Mouse (Mus musculus): ENCODE data around the gene Supt16. TPM values are rescaled to one million over a fixed set of nuclear protein-coding genes. Genes with fewer than 3 reads are reported as not detected.

The Supt16 gene
- total and polyA plus RNA-seq, 2 experiments from 2014 or later, result 10.2 to 14.4 TPM

DNA sequence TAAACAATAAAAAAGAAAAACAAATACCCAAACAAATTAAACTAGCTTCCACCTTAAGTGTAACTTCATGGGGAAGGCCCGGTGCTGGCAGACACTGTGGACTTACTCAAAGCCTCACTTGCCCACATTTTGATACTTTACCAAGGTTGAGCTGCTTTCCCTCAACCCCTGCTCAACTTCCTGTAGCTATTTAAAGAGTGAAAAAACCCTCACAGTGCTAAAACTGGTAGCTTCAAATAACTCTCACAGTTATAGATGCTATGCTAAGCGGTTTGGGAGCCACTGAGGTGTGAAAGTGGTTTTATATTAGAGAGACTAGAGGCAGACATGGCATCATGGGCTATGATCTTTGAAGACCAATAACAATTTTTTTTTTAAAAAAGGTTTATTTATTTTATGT is 30.6 kb downstream of the Supt16 start:
- H3K4me1 ChIP-seq (ENCODE audit: control insufficient read depth, insufficient read depth), result no peaks in the 10 kb centered on the region
- no peak overlapping the region for H3K4me3 ChIP-seq (ENCODE audit: low read depth, low read length)
- no peak overlapping the region for H3K27ac ChIP-seq (ENCODE audit: low read depth)
- no peak overlapping the region for H3K4me2 ChIP-seq (ENCODE audit: low read depth, low read length)
- TF ChIP-seq CTCF (IDR thresholded peaks at IDR 0.05; ENCODE audit: low read depth) (no peak), EP300 (IDR thresholded peaks at IDR 0.05; ENCODE audit: low read depth) (no peak)
- H3K9me3 ChIP-seq (replicated peaks; ENCODE audit: control insufficient read depth, low read length), result no peaks in the 10 kb centered on the region
- H3K27me3 ChIP-seq (ENCODE audit: control insufficient read depth, insufficient read depth, low read length), result no peaks in the 10 kb centered on the region
- H3K36me3 ChIP-seq (replicated peaks; ENCODE audit: control insufficient read depth, insufficient read depth, low read length), result peaks cover 70% of the 10 kb centered on the region
- 83% methylated on average over 2 of the region's 2 CpGs for WGBS
- DNase-seq (ENCODE audit: low spot score) (no peak), ATAC-seq (ENCODE audit: insufficient read depth, low read depth) (no peak)
- H3K9ac ChIP-seq (replicated peaks; ENCODE audit: low read depth, low read length), result no peak overlapping the region

DNA sequence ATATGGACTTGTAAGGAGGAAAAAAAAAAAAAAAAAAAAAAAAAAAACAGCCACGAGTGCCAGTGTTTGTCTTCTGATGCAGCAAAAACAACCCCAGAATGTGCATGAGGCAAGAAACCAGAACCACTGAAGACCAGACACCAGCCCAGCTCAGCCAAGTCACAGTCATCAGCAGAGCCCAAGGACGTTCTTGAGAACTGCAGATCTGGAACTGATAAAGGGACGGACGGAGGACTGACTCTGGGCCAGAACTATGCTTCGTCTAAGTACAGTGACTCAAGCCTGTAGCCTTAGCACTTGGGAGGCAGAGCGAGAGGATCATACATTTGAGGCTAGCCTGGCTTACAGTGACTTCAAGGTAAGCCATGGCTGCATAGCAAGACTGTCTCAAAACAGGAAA is 36.3 kb downstream of the Supt16 start:
- Histone ChIP-seq H3K36me3 (replicated peaks; ENCODE audit: control insufficient read depth, insufficient read depth, low read length) (peaks cover 67% of the 10 kb centered on the region), H3K27ac (ENCODE audit: low read depth) (no peak overlapping the region), H3K9me3 (replicated peaks; ENCODE audit: control insufficient read depth, low read length) (no peaks in the 10 kb centered on the region), H3K9ac (replicated peaks; ENCODE audit: low read depth, low read length) (no peak overlapping the region), H3K4me1 (ENCODE audit: control insufficient read depth, insufficient read depth) (no peaks in the 10 kb centered on the region), H3K4me3 (ENCODE audit: low read depth, low read length) (no peak overlapping the region), H3K27me3 (ENCODE audit: control insufficient read depth, insufficient read depth, low read length) (no peaks in the 10 kb centered on the region), H3K4me2 (ENCODE audit: low read depth, low read length) (no peak overlapping the region)
- TF ChIP-seq EP300 (IDR thresholded peaks at IDR 0.05; ENCODE audit: low read depth) (no peak), CTCF (IDR thresholded peaks at IDR 0.05; ENCODE audit: low read depth) (no peak)
- ATAC-seq (ENCODE audit: insufficient read depth, low read depth) (no peak), DNase-seq (ENCODE audit: low spot score) (no peak)
- 68% methylated on average over 6 of the region's 6 CpGs for WGBS

DNA sequence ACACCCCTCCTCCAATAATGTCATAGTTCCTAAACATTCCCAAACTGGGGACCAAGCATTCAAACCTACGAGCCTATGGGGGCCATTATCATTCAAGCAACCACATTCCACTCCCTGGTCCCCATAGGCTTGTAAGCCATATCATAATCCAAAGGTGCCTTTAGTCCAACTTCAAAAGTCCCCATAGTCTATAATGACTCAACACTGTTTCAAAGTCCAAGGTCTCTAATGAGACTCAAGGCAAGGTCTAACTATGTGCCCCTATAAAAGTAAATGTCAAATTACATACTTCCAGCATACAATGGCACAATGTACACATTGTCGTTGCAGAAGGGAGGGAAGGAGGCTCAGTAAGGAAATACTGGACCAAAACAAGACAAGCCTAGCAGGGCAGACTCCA is 42.2 kb downstream of the Supt16 start:
- Histone ChIP-seq H3K9me3 (replicated peaks; ENCODE audit: control insufficient read depth, low read length) (no peaks in the 10 kb centered on the region), H3K27me3 (ENCODE audit: control insufficient read depth, insufficient read depth, low read length) (no peaks in the 10 kb centered on the region), H3K27ac (ENCODE audit: low read depth) (no peak overlapping the region), H3K4me2 (ENCODE audit: low read depth, low read length) (no peak overlapping the region), H3K36me3 (replicated peaks; ENCODE audit: control insufficient read depth, insufficient read depth, low read length) (peaks cover 14% of the 10 kb centered on the region), H3K9ac (replicated peaks; ENCODE audit: low read depth, low read length) (no peak overlapping the region), H3K4me3 (ENCODE audit: low read depth, low read length) (no peak overlapping the region), H3K4me1 (ENCODE audit: control insufficient read depth, insufficient read depth) (no peaks in the 10 kb centered on the region)
- ATAC-seq (ENCODE audit: insufficient read depth, low read depth), result no peak
- DNase-seq (ENCODE audit: low spot score), result no peak
- TF ChIP-seq CTCF (IDR thresholded peaks at IDR 0.05; ENCODE audit: low read depth), result no peak
- WGBS, result 80% methylated on average over 2 of the region's 2 CpGs

DNA sequence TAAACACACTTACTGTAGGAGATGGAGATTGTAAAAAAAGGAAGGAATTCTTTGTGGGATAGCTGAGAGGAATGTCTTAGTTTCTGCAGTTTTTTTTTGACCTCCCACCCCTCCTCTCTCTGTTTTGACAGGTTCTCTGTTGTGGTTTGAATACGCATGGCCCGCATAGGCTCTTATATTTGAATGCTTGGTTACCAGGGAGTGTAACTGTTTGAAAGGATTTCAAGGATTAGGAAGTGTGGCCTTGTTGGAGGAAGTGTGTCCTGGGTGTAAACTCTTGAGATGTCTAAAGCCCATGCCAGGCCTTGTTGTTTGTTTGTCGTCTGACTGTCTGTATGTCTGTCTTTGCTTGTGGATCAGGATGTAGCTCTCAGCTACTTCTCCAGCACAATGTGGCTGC is 44.6 kb downstream of the Supt16 start:
- H3K27me3 ChIP-seq (ENCODE audit: control insufficient read depth, insufficient read depth, low read length), result no peaks in the 10 kb centered on the region
- no peak overlapping the region for H3K4me3 ChIP-seq (ENCODE audit: low read depth, low read length)
- DNase-seq (ENCODE audit: low spot score) (no peak), ATAC-seq (ENCODE audit: insufficient read depth, low read depth) (no peak)
- H3K27ac ChIP-seq (ENCODE audit: low read depth), result no peak overlapping the region
- 69% methylated on average over 3 of the region's 3 CpGs for WGBS
- H3K4me1 ChIP-seq (ENCODE audit: control insufficient read depth, insufficient read depth), result no peaks in the 10 kb centered on the region
- H3K36me3 ChIP-seq (replicated peaks; ENCODE audit: control insufficient read depth, insufficient read depth, low read length), result no peaks in the 10 kb centered on the region
- H3K9me3 ChIP-seq (replicated peaks; ENCODE audit: control insufficient read depth, low read length), result no peaks in the 10 kb centered on the region
- H3K4me2 ChIP-seq (ENCODE audit: low read depth, low read length), result no peak overlapping the region
- no peak for TF ChIP-seq EP300 (IDR thresholded peaks at IDR 0.05; ENCODE audit: low read depth)
- no peak for TF ChIP-seq CTCF (IDR thresholded peaks at IDR 0.05; ENCODE audit: low read depth)
- H3K9ac ChIP-seq (replicated peaks; ENCODE audit: low read depth, low read length), result no peak overlapping the region

DNA sequence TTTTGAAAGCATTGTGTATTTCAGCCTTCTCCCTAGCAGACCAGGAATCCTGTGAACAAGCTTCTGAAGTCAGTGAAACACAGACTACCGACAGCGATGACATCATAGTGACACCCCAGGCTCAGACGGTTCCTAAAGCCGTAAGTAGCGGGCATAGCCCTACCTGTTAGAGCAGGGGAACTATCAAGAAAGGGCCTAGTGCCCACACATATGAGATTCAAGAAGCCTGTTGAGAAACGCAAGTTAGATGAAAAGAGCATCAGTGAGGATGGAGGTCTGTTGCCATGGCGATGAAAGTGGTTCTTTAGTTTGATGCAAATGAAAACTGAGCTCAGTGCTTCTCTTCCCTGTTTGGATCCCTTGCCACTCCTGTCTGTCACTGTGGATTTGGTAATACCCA is 45.0 kb downstream of the Supt16 start:
- Histone ChIP-seq H3K4me2 (ENCODE audit: low read depth, low read length) (no peak overlapping the region), H3K36me3 (replicated peaks; ENCODE audit: control insufficient read depth, insufficient read depth, low read length) (no peaks in the 10 kb centered on the region), H3K9me3 (replicated peaks; ENCODE audit: control insufficient read depth, low read length) (no peaks in the 10 kb centered on the region), H3K27ac (ENCODE audit: low read depth) (no peak overlapping the region), H3K27me3 (ENCODE audit: control insufficient read depth, insufficient read depth, low read length) (no peaks in the 10 kb centered on the region), H3K4me3 (ENCODE audit: low read depth, low read length) (no peak overlapping the region), H3K9ac (replicated peaks; ENCODE audit: low read depth, low read length) (no peak overlapping the region), H3K4me1 (ENCODE audit: control insufficient read depth, insufficient read depth) (no peaks in the 10 kb centered on the region)
- WGBS, result 36% methylated on average over 7 of the region's 7 CpGs
- TF ChIP-seq EP300 (IDR thresholded peaks at IDR 0.05; ENCODE audit: low read depth) (no peak), CTCF (IDR thresholded peaks at IDR 0.05; ENCODE audit: low read depth) (no peak)
- ATAC-seq (ENCODE audit: insufficient read depth, low read depth), result no peak
- no peak for DNase-seq (ENCODE audit: low spot score)

DNA sequence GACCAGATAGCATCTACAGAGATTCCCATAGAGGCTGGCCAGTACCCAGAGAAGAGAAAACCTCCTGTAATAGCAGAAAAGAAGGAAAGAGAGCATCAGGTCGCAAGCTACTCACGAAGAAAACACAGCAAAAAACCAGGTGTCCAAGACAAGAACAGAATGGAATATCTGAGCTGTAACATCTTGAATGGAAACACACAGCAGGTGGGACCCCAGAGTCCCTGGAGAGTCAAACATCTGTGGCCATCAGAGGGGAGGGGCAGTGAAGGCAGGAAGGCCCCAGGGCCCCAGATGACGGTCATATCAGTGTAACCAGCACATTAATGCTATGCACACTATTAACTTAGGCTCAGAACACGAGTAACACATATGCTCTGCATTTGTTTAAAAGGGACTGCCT is 47.3 kb downstream of the Supt16 start:
- ATAC-seq (ENCODE audit: insufficient read depth, low read depth) (no peak), DNase-seq (ENCODE audit: low spot score) (no peak)
- Histone ChIP-seq H3K9ac (replicated peaks; ENCODE audit: low read depth, low read length) (no peak overlapping the region), H3K27ac (ENCODE audit: low read depth) (no peak overlapping the region), H3K27me3 (ENCODE audit: control insufficient read depth, insufficient read depth, low read length) (no peaks in the 10 kb centered on the region), H3K9me3 (replicated peaks; ENCODE audit: control insufficient read depth, low read length) (no peaks in the 10 kb centered on the region), H3K4me1 (ENCODE audit: control insufficient read depth, insufficient read depth) (no peaks in the 10 kb centered on the region), H3K4me3 (ENCODE audit: low read depth, low read length) (no peak overlapping the region), H3K36me3 (replicated peaks; ENCODE audit: control insufficient read depth, insufficient read depth, low read length) (no peaks in the 10 kb centered on the region), H3K4me2 (ENCODE audit: low read depth, low read length) (no peak overlapping the region)
- WGBS, result 60% methylated on average over 4 of the region's 4 CpGs
- TF ChIP-seq CTCF (IDR thresholded peaks at IDR 0.05; ENCODE audit: low read depth) (no peak), EP300 (IDR thresholded peaks at IDR 0.05; ENCODE audit: low read depth) (no peak)

Measured in heart, postnatal 0 days (tissue).